Mouse (Mus musculus) left cerebral cortex, adult 9 months (tissue): ENCODE data around the gene AC131692.1.

Source experiments
- DNase-seq, 2 experiments: peaks; one replicate each; pipeline ENCODE4 v3.0.0; 2022; ENCODE audit warnings: low spot score in 2 of 2

AC131692.1 gene

DNA sequence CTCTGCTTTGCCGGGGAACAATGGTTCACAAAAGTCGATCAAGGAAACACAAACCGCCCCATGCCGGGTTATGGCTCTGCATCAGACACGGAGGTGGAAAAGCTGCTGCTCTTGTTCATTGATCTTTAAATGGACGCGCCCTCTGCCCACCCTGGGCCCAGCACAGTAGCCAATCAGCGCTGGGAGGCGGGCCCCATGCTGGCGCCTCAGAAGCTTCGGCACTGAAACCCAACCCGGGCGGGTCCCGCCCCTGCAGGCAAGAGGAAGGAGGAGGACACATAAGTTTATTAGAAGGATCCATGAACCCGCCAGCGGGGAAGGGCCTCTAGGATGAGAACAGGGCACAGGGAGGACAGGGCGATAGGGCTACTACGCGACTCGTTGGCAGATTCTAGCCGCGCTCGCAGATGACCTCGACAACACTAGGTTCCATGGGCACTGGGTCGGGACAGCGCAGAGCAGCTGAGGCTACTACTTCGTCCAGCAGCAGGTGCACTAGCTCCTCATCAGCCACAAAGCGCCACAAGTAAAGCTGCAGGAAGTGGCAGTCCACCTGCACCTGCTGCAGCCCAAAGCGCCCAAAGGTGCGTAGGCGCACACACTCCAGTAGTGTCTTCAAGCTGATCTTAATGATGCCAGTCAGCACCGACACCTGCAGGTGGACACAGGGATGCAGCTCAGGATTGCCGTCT, 26.3 kb upstream of the AC131692.1 start, which contains the start of gene Tm7sf2:
TSS of gene Tm7sf2 (minus strand) at position 650 of the 692 bp plus-strand sequence.
- peak in 1 of 2 experiments; percentile 86 for DNase-seq

DNA sequence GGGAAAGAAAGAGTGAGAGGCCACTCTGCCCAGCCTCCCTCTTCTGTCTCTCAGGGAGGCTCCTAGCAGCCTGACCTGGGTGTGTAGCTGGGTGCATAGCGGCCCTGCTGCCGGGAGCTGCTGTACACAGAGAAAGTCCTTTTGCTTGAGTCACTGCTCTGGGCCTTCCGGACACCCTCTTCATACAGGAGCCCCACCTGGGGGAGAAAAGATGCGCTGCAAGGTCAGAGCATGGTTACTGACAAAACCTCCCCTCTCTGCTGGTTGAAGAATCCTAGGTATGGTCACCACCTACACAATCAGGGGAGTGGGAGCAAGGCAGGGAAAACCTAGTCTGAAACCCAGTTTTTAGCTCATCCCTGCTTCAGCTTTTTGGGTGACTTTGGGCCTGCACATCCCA, 25.3 kb upstream of the AC131692.1 start:
- DNase-seq = no peak

DNA sequence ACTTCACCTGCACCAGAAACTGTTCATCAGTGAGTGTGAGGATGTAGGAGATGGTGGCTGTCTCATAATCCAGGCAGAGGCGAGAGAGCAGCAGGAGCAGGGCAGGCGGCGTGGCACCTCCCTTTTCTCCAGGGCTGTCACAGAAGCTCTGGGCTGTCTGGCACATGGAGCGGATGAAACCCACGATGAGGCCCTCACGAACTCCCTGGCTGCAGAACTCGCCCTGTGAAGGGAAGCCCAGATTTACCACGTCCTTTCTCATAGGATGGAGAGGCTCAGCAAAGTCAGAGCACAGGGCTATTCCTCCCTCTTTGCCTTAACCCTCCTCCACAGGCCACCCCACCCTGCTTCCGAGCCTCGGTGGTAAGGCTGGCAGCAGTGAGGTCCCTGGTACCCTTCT, 24.4 kb upstream of the AC131692.1 start:
- DNase-seq = no peak

DNA sequence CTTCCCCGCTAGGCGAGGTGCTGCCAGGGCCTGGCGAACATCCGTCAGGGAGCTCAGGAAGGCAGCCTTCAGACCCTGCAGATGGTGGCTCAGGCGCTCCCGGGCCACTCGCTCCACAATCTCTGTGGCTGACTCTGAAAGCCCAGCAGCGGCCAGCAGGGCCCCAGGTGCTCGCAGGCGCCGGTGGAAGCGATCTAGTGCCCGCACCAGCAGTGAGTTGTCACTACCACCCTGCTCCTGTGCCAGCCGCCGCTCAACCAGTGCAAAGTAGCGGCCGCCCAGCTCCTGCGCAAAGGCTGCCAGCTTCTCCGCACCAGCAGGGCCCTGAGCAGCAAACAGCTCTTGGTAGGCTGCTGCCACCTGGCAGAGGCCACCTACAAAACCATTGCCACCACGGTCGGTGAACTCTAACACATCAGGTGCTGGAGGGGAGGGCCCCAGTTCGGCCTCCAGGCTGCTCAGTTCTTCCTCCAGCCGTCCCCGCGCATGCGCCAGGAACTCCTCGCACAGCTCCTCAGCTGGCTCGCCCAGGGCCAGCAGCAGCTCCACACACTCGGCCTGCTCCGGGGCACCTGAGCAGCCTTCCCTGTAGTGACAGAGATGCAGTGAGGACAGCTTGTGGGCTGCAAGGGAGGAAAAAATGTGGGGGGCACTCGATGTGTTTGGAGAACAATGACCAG, 23.5 kb upstream of the AC131692.1 start:
- no peak for DNase-seq

DNA sequence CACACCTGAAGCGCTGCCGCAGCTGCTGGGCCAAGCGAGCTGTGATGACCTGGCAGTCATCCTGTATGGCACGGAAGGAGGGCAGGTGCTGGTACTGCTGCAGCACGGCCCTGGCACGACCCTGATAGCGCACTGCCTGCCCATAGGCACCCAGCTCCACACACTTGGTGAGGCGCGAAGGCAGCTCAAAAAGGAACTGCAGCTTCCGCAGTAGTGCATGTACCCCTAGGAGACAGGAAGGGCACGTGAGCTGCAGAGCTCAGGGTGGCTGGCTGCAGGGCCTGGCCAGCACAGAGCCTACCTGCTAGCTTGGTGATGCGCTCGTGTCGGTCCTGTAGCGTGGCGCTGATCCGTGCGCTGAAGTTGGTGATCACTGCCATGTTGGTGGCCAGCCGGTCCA, 23.0 kb upstream of the AC131692.1 start:
- no peak for DNase-seq

DNA sequence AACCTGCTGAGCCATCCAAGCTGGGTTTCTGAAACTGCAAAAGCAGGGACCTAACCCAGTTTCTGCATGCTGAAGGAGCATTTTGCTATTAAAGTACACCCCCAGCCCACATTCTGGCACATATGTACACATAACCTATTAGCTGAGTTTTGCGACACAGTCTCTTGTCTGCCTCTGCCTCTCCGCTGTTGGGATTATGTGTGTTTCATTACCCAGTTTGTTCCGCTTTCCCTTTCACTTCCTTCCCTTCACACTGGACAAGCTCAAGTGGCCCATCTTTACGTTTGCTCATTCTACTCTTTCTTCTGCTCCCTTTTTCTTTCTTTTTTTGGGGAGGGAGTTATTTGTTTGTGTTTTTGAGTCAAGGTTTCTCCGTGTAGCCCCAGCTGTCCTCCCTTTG, 20.3 kb upstream of the AC131692.1 start:
- no peak for DNase-seq

DNA sequence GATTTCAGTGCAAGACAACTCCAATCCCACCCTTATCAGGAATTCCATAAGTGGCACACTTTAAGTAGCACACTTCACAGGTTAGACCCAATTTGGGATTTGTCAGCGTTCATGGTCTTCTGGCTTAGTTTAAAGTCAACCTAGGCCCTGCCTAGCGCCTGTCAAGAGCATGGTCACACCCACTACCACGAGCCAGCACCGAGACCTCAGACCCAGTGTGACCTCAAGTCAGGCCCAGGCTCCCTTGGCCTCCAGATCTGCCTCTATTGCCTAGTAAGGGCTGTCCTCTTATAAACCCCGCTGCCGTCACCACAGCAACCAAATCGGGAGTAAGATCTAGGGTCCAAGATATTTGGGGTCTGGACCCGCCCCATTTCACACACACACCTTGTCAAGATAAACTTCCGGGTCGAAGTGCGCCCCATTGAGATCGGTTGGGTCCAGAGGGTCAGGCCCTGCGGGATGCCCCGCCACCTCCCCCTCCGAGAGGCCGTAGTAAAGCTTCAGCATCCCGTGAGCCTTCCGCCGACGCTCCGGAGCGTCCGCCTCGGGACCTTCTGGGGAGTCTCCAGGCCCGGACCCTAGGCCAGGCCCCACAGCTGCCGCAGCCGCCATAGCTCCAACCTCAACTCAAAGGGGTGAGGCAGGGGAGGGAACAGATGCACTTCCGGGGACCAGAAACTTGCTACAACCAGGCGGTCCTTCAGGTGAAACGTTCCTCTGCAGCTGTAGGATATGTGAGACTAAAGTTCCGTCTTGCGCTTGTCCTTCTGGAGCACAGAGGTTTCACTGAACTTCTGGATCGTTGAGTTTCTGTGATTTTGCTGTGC, 17.4 kb upstream of the AC131692.1 start, which contains the start of gene Vps51:
TSS of gene Vps51 (minus strand) at position 668 of the 830 bp plus-strand sequence.
- peak in 1 of 2 experiments; percentile 92 for DNase-seq

DNA sequence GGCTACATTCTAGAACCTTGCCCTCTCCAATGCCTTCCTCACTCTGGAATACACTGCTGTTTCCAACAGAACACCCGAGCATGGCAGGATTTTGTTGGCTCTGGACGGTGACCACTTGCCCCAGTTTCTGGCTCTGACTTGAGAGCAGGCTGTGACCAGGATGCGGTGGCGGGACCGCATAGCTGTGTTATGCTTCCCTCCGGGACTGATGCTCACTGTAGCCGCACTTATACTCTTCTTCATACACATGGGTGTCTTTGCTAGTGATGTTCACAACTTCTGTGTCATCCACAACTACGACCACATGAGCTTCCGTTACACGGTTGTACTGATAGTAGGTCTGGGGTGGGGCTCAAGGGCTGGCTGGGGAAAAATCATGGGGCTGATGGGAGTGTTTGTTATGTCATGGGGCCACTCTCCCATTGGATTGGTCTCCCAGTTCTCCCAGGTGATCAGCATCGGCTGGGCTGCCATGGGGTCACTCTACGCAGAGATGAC, 14.2 kb upstream of the AC131692.1 start, which contains the start of gene Tmem262:
TSS of gene Tmem262 (plus strand) at position 51 of the 498 bp plus-strand sequence.
- no peak for DNase-seq

DNA sequence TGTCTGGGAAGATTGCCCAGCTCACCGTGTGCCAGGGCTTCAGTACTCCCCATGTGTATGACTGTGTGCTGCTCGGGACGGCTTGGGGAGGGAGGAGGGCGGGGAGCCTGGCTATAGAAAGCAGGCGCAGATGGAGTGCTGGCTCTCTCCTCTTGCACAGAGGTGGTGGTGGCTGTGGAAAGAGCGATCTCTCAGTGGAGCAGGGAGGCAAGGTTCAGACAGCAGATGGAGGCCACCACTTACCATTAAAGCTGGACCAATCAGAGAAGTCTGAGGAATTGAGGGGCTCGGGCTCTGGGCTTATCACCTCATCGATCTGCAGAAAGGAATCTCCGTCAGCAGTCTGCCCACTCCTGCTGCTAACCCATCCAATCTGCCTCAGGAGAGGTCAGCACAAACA, 12.1 kb upstream of the AC131692.1 start, which contains the start of gene Gm28374:
TSS of gene Gm28374 (minus strand) at position 101 of the 400 bp plus-strand sequence.
- no peak for DNase-seq

DNA sequence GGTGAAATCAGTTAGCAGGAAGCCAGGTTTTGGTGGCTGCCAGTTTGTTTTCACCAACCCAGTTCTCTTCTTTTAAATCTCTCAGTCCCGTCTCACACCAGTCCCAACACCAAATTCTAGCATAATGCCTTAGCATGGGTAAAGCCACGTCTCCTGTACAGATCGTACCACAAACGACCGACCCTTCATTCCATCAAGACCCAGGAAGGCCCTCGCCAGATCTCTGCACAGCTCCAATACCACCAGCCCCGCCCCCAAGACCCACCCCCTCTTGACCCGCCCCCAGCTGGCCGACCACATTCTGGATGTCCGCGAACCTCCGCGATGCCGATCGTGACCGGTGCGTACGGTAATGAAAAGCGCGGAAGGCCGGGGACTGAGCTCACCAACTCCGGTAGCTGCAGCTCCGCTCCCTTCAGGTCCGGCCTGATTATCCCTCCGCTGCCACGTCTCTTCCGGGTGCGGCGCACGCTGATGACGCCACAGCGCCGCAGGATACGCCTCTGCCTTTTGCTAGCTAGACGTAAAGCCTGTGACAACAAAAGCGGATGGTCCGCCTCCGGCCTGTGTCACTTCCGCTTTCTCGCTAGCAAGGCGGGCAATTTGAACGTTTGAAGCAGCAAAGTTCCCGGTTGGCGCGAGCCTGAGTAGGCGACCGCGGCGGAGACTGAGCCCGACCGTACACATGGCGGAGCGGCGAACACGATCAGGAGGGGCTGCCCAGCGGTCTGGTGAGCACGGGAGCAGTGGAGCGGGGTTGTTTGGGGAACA, 9.6 kb upstream of the AC131692.1 start, which contains the start of the genes Zfpl1 and Cdca5:
TSS of gene Zfpl1 (minus strand) at position 479 of the 771 bp plus-strand sequence.
TSS of gene Cdca5 (plus strand) at position 506 of the 771 bp plus-strand sequence.
- peak; percentile 94 to 97 for DNase-seq

DNA sequence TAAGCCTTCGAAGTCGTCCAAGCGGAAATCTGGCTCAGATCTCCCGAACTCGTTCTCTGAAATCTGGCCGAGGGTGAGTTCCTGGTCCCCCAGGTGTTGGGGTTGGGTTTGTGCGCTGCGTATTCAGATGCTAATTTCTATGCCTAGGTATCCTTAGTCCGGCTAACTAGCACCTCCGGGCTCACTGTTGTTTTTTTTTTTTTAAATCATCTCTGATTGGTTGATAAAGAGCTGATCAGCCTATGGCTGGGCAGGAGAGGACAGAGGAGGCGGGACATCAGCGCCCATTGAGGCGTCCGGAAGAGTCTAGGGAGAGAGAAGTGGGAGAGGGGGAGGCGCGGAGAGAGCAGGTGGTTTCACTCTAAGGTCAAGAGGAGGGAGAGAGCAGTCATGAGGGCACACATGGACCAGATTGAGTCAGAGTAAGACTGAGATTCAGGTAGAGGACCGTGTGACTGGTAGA, 8.8 kb upstream of the AC131692.1 start:
- DNase-seq = no peak

DNA sequence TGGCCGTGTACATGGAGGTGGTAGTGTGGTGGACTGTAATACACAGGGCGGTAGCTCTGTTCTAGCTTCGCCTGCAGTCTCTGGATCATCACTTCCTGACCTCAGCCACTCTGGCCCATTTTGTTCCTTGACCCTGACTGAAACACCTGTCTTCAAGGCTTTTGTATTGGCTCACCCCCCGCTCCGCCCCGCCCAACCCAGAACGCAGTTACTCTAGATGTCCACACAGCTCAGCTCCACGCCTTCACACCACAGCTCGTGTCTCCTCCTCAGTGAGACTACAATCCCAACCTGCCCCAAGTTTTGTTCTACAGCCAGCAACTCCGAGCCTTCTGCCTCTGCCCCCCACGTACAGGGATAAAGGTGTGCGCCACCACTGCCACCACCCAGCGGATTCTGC, 5.4 kb upstream of the AC131692.1 start:
- no peak for DNase-seq

DNA sequence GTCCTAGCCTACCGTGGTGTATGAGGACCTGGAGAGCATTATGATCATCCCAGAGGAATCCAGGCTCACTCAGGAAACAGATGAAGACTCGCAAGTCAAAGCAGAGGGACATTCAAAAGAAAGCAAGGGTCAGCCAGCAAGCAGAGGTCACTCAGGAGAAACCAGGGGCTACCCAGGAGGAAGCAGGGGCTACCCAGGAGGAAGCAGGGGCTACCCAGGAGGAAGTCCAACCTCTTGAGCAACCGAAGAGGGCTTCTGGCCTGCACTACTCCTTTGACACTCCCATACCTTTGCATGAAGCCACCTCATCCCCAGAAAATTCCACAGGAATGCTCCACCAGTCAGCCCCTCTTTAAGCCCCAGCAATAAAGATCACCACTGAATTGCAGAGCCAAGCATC, 3.6 kb downstream of the AC131692.1 start:
- DNase-seq = no peak

DNA sequence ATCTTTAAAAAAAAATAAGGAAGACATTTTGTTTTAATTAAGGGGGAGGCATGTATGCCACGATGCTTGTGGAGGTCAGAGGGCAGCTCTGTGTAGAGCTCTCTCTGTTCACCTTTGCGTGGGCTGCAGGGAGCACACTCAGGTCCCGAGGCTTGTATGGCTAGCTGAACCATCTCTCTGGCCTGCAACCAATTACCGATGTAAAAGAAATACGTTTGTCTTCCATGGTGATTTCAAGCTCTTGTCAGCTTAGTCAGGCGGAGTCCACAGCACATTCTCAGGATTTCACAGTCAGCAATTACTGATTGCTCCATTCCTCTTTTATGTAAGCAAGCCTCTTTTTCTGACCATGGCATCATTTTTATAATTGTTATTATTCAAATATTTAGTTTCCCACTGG, 7.0 kb downstream of the AC131692.1 start:
- no peak for DNase-seq

DNA sequence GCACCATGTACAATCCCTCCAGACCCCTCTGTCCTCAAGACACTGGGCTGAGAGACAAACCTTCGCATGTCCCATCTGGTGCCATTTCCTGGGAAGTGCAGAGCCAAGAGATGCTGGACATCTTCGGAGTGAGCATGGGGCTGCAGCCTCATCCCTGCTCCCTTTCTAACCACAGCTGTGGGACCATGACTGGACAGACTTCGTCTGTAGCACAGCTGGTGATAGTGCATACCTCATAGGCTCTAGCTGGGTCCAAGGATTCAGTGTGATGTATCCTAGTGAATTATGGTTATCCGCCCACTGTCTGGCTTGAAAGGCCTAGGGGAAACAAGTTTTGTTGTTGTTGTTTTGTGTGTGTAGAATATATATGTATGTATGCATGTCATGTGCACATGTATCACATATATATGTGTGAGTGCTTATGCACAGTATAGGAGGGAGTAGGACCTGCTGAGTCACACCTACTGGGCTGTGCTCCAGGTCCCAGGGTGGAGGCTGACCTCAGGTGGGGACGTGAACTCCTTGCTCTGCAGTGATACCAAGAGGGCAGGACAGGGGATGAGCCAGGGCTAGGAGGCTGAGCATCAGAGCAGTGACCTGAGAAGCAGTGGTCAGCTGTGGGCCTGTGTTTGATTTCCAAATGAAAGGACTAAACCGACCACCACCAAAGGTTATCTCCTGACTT, 8.1 kb downstream of the AC131692.1 start:
- no peak for DNase-seq

DNA sequence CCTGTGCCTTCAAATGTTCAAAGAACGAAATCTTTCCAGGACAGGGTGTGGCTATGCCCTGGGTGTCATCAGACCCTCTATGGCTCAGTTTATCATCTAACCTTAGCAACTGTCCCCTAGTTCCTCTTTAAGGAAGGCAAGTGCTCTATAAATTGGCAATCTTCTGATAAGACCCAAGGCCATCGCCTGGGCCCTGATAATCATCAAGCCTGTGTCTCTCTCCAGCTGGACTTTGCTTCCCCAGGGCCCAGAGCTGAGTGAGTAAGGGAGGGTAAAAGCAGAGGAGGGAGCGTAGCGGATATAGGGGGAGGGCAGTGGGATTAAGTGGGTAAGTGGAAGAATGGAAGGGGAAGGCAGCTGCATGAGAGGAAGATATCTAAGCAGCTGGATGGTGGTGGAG, 10.3 kb downstream of the AC131692.1 start:
- DNase-seq = no peak

DNA sequence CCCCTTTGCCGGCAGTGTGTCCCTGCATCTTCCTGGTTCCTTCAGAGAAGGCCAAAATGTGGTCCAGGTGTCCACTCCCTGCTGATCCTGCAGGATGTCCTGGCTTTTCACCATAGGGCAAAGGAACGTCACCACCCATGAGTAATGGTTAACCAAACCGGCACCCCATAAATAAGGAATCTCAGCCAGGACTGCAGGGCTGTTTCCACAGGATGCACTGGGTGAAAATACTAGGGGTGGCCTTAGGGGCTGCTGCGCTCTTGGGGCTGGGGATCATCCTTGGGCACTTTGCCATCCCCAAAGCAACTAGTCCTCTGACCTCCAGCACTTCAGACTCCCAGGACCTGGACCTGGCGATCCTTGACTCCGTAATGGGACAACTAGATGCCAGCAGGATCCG, 11.4 kb downstream of the AC131692.1 start, which contains the start of gene Naaladl1:
TSS of gene Naaladl1 (plus strand) at position 197 of the 400 bp plus-strand sequence.
- no peak for DNase-seq

DNA sequence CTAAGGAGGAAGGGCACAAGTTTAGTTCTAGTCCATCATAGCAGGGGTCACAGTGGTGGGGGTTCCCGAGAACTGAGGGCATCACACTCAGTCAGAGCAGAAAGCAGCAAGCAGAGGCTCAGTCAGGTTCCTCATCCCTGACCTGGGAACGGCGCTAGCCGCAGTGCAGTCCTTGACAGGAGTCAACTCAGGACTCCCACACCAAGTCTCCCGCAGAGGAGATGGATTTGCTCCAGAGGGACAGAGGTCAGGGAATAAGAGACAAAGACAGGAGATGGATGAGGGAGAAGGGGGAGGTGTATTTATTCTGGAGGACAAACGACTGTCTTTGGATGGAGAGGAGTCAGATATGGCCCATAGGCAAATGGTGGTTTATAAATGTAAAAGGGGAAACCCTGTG, 18.9 kb downstream of the AC131692.1 start:
- DNase-seq = no peak

DNA sequence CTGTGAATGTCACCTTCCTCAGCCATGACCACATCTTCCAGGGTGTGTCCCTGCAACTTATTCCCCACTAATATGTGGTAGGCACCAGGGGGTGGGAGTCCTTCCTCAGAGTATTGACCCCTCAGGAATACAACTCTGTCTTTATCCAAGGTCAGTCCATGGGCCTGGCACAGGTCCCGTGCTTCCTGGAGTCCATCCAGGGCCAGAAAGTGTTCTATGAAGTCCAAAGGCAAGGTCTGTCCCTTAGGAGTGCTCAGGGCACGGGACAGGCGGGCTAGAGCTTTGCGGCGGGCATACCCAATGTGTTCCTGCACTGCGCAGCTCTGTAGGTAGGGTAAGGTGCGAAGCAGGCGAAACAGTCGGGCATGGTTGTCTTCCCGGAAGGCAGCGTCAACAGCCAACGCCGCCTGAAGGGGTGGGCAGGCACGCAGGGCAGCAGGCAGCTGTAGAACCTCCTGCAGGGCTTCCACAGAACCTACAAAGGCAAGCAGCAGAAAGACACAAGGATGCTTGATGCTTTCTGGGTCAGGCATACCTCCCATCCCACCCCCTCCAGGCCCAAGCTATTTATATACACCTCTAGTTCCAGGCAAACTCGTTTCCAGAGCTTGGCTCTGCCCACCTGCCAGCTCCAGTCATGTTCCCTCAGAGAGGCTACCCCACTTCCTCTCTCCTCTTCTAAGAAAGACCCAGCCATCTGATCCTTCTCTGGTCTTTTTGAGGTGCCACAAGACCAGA, 22.1 kb downstream of the AC131692.1 start:
- DNase-seq = no peak
